Mouse (Mus musculus) liver, embryonic 14.5 days (tissue): ENCODE results near the gene Ppp1r9b.

ENCODE experiments used
- CTCF ChIP-seq: IDR thresholded peaks from 2 replicates; pipeline ENCODE4 v1.5.1; 2016; ENCODE audit warnings: antibody characterized with exemption, low read depth, control low read depth
- EP300 ChIP-seq: IDR thresholded peaks from 2 replicates; pipeline ENCODE4 v1.6.1; 2016; ENCODE audit warnings: antibody characterized with exemption, low read depth

- TF ChIP-seq EP300: no peak
- TF ChIP-seq CTCF: no peak
Observed at GRCm38 (mm10) chr11:94943054-94943453, 47.8 kb upstream of the Ppp1r9b start.
